Mouse (Mus musculus) cerebellum, adult (tissue): Measurements from ENCODE around the gene Ksr1.

Experiments
- ATAC-seq: cut with Nextera tagmentation; 2 replicates; pipeline ENCODE4 v1.9.2; 2017; ENCODE audit warnings: mild to moderate bottlenecking, moderate library complexity, mixed read lengths; ENCODE audit not compliant: insufficient number of reproducible peaks, low FRiP score, low TSS enrichment

Ksr1 gene

DNA sequence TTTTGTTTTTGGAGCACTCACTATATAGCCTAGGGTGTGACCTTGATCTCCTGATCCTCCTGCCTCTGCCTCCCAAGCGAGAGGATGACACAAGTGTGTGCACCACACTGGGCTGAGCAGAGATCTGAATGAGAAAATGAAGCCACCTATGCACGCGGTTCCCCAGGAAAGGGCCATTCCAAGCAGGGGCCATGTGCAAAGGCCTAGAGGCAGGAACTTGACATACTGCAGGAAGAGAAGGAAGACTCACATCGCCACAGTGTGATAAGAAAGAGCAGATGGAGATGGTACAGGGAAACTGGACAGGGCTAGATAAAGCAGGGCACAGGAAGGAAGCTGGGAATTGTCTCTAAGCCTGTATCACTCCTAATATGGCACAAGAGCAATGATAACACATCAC is 3.1 kb upstream of the Ksr1 start:
- no peak for ATAC-seq

- no peak for ATAC-seq
Observed at GRCm38 (mm10) chr11:79148783-79149182, 2.6 kb upstream of the Ksr1 start.

DNA sequence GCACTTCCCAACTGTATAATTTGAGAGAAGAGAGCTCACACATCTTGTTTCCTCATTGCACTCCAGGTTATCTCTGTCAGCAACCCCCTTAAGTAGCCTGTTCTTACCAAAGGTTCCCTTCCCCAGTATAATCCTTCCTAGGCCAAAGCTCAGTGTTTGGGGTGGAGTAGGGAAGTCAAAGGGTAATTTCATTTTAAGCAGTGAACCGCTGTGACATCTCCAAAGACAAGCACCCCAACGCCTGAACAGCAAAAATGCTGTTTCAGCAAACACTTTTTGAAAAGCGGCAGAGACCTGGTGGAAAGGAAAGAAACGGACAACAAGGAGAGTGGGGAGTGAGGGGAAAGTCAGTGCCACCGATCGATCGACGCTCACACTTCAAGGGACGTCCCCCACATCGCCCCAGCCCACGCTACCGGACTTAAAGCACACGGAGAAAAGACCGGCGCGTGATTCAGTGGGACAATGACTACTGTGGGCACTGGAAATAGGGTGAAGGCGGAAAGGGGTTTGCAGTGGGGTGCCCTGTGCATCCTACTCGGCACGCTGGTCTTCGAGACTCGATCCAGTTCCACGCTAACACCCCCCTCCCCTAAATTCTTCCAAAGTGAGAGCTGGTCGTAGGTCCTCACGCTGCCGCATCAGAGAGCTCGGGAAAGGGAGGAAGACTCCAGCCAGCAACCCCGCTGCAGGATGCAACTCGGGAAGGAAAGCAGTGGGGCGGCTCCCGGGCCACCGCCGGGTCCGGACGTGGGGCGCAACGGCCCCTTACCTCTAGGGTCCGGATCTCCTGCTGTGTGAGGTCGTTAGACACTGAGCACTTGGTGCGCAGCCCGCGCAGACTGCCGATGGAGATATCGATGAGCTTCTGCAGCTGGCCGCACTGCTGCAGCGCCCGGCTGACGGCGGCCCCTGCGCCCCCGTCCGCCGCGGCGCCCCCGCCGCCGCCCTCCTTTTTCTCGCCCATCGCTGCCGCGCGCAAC is 633 bp downstream of the Ksr1 start:
- ATAC-seq: no peak

DNA sequence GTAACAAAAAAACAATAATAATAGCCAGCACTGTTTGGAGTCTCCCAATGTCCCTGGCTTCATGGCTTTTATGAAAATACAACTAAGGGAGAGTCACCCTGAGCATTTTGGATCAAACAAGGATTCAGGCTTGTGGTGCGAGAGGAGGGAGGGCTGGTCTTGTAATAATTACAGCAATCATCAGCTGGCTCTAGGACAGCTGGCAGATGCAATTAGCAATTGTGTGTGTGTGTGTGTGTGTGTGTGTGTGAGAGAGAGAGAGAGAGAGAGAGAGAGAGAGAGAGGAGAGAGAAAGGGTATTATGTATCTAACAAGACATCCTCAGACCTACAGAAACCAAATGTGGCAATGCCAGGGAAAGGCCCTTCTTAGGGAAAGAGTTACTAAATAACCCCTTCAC is 1.5 kb downstream of the Ksr1 start:
- no peak for ATAC-seq

DNA sequence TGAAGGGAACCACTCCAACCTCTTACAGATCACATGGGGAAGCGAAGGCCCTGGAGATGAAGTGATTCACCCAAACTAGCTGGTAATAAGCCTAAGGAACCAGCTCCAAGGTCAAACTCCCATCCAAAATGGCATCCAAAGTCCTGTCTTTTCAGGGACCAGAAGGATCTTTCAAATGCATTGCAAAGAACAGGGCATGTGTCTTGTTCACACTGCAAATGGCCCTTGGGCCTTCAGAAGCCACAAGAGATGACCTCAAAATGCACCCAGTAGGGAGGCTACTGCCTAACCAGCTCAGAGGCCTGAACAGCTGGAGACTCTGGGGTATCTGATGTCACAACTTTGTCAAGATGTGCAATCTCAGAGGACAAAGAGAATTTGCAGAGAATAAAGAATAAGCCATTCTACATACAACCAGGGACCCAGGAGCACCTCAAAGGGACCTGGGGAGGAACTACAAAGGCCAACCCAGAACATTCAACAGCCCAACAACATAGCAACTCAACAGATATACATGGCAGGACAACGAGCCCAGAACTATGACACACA is 2.1 kb downstream of the Ksr1 start:
- ATAC-seq: no peak

DNA sequence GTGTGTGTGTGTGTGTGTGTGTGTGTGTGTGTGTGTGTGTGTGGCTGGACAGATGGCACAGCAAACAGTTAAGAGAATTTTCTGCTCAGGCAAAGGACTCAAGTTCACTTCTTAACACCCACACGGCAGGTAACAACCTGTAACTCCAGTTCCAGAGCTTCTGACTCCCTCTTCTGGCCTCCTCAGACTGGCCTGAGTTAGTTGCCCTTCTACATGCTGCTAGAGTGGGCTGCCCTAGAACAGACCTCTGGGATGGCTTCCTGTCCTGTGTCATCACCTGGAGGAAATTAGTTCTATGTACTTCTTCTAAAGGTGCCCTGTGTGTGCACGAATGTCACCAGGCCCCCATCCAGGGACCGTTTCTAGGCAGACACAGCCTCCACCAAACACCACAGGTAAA is 2.9 kb downstream of the Ksr1 start:
- no peak for ATAC-seq

DNA sequence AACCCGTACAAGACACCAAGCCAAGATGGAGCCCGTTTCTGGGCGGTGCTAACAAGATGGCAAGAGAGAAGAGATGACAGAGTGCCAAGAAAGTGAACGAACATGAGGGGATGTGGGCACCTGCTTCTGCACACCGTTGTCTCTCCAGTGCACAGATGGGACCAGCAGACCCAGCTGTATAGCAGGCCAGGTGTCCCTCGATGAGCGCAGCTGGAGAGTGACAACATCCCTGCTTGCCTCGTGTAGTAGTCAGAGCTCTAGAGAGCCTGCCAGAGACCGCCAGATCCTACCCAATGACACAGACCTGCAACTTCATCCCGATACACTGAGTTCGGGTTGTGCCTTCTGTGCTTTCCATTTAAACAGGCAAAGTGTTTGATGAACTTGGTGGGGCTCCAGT is 3.8 kb downstream of the Ksr1 start:
- no peak for ATAC-seq

DNA sequence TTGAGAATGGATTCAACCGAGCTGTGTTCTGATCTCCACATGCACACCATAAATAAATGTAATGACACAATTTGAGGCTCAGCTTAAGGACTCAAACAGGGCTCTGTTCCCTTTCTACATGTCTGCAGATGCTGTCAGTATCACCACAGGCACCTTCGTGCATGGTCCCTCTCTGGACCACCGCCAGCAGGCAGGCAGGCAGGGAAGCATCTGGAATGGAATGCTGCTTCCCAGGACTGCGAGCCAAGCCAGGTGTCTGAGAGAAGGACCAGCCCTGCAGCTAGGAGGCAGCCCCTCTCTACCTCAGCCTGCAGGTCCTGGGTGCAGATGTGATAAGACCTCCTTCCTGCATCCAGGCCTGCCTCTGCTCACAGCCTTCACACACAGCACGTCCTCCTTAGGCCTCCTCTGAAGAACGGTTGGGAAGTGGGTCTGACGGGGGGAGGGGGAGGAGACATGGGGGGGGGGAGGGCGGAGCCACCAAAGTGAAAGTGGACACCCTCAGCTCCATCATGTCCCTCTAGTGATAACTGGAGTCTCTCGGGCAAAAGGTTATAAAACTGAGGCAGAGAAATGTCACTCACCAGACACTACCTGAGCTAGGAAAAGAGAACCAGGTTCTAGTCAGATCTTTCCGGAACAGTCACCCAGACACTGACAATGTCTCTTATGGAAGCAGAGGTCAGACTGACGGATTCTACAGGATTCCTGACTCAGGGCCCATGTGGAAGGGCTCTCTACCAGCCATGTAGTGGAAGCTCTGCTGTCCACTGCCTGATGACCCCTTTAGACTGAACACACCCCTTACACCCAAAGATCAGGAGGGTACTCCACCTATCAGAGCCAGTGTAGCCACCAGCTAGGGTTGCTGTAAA is 4.7 kb downstream of the Ksr1 start:
- no peak for ATAC-seq

DNA sequence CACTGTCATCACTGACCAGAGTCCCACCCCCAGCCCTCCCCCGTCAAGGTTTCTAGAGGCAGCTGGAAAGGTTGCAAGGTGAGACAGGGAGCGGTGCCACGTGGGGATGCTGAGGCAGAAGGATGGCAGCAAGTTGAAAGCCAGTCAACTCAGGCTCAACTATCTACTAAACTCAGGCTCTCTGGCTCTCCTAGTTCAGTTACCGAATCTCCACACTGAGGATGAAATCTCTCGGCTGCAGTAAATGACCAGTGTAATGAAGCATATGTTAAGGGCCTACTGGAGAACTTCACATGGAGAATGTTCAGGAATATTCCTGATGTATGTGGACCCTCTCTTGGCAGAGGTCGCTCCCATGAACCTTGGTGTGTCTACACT is 5.7 kb downstream of the Ksr1 start:
- no peak for ATAC-seq

- ATAC-seq: no peak
Observed at GRCm38 (mm10) chr11:79139878-79140510, 6.2 kb downstream of the Ksr1 start.

- no peak for ATAC-seq
Observed at GRCm38 (mm10) chr11:79138621-79139020, 7.6 kb downstream of the Ksr1 start.

GRCm38 (mm10) chr11:79137245-79137644 is 9.0 kb downstream of the Ksr1 start:
- ATAC-seq: no peak

DNA sequence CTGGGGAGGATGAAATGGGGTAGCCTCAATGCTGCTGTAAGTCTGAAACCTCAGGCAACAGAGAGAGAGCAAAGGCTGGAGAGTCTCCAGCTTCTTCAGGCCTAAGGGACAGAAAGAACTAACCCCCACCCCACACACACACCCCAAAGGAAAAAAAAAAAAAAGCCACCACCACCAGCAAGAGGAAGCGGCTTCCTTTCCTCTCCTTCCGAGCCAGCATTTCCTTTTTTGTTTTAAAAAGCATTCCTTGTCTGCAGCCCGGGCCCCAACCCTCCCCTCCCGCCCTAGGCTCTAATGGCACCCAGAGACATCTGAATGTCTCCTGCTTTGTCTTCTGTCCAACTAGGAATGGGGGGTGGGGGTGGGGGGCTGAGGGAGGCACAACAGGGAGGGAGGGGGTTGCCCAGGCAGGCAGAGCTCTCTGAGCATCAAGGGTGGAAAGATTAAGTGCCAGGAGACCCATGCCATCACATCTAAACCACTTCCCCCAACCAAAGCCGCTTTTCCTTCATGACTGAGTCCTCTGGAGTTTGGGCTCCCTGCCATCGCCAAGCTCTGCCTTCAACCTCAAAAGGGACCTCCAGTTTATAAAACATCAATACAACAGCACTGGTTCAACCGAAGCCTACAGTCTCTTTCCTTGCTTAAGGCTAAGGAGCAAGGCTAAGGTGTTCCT is 10.4 kb downstream of the Ksr1 start:
- ATAC-seq: no peak

GRCm38 (mm10) chr11:79135105-79135503 is 11.1 kb downstream of the Ksr1 start:
- no peak for ATAC-seq

GRCm38 (mm10) chr11:79134416-79135104 is 11.6 kb downstream of the Ksr1 start:
- no peak for ATAC-seq

DNA sequence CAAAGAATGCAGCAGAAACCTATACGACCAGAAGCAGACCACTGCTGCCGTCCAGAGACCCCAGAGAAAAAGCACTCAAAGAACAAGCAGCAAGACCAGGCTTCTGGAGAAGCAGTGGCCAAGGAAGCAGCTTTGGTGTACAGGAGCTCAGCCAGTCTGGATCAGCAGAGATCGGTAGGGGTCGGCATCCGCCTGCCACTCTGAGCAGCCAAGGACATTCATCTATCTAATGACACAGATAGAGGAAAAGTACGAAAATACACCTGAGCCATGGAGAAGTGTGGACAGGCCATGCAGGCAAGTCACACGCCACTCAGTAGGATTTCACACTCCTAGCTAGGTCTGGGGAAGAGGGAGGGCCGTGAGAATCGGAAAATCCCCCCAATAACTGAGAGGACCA is 12.2 kb downstream of the Ksr1 start:
- ATAC-seq: no peak

GRCm38 (mm10) chr11:79133051-79133450 is 13.2 kb downstream of the Ksr1 start:
- no peak for ATAC-seq

GRCm38 (mm10) chr11:79131949-79132411 is 14.2 kb downstream of the Ksr1 start:
- ATAC-seq: no peak
